Mouse (Mus musculus) E14TG2a.4 (cell line): Measurements from ENCODE around the gene Dennd4c.

Experiments
- CTCF ChIP-seq: conservative IDR thresholded peaks from 2 replicates; pipeline ENCODE4 v1.5.1; 2014; ENCODE audit warnings: low read length
- POU5F1 ChIP-seq: IDR thresholded peaks from 2 replicates; pipeline ENCODE4 v1.6.1; 2014; ENCODE audit warnings: low read length, borderline replicate concordance

DNA sequence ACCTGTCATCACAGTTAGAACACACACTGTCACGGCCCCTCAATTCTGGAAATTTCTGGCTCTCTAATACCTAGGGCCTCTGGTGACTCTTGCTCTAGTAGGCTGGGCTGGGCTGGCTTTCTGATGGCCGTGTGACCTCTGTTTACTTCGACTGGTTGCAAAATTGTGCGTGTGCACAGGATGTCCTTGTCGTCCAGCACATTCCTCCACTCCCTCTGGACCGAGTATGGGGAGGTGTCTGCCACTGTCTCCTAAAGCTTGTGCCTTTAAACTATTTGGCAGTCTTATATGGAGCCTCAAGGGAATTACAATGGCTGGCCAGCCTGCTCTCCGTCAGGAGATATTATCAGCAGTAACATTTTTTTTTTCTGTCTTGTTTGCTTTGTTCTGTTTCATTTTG lies 149.1 kb downstream of the Dennd4c start:
- TF ChIP-seq CTCF (no peak), POU5F1 (no peak)
